Mouse (Mus musculus): ENCODE measurements around the gene Galnt2. TPM values are rescaled to one million over a fixed set of nuclear protein-coding genes. Genes with fewer than 3 reads are reported as not detected.

Galnt2 gene
- polyA plus RNA-seq, 1 experiment, result 11.5 TPM

GRCm38 (mm10) chr8:124193992-124194391 is 37.2 kb upstream of the Galnt2 start:
- 82% methylated on average over 5 of the region's 5 CpGs for WGBS
- Histone ChIP-seq H3K27ac (ENCODE audit: control insufficient read depth, insufficient read depth, low read depth, low read length, poor library complexity) (no peak overlapping the region), H3K4me3 (replicated peaks; ENCODE audit: control insufficient read depth, low read depth, low read length) (no peak overlapping the region), H3K4me1 (ENCODE audit: control insufficient read depth, insufficient read depth, low read length) (no peaks in the 10 kb centered on the region)
- no peak for TF ChIP-seq POLR2A (IDR thresholded peaks at IDR 0.05; ENCODE audit: borderline replicate concordance, control insufficient read depth, low read depth, low read length)
- no peak for TF ChIP-seq CTCF (IDR thresholded peaks at IDR 0.05; ENCODE audit: control insufficient read depth, insufficient read depth, low read length)

GRCm38 (mm10) chr8:124196195-124196594 is 35.0 kb upstream of the Galnt2 start:
- no peaks in the 10 kb centered on the region; the same call in 1 of the 2 replicates for H3K4me1 ChIP-seq (ENCODE audit: control insufficient read depth, insufficient read depth, low read length)
- H3K27ac ChIP-seq (ENCODE audit: control insufficient read depth, insufficient read depth, low read depth, low read length, poor library complexity), result no peak overlapping the region
- WGBS, result 66% methylated on average over 5 of the region's 5 CpGs
- TF ChIP-seq CTCF (IDR thresholded peaks at IDR 0.05; ENCODE audit: control insufficient read depth, insufficient read depth, low read length) (no peak), POLR2A (IDR thresholded peaks at IDR 0.05; ENCODE audit: borderline replicate concordance, control insufficient read depth, low read depth, low read length) (no peak)
- H3K4me3 ChIP-seq (replicated peaks; ENCODE audit: control insufficient read depth, low read depth, low read length), result no peak overlapping the region

- Histone ChIP-seq H3K4me3 (replicated peaks; ENCODE audit: control insufficient read depth, low read depth, low read length) (no peak overlapping the region), H3K27ac (ENCODE audit: control insufficient read depth, insufficient read depth, low read depth, low read length, poor library complexity) (no peak overlapping the region), H3K4me1 (ENCODE audit: control insufficient read depth, insufficient read depth, low read length) (no peaks in the 10 kb centered on the region; the same call in 1 of the 2 replicates)
- TF ChIP-seq POLR2A (IDR thresholded peaks at IDR 0.05; ENCODE audit: borderline replicate concordance, control insufficient read depth, low read depth, low read length), result no peak
- no peak for TF ChIP-seq CTCF (IDR thresholded peaks at IDR 0.05; ENCODE audit: control insufficient read depth, insufficient read depth, low read length)
- WGBS, result 69% methylated on average over 5 of the region's 5 CpGs
Observed at GRCm38 (mm10) chr8:124196797-124197196, 34.4 kb upstream of the Galnt2 start.

DNA sequence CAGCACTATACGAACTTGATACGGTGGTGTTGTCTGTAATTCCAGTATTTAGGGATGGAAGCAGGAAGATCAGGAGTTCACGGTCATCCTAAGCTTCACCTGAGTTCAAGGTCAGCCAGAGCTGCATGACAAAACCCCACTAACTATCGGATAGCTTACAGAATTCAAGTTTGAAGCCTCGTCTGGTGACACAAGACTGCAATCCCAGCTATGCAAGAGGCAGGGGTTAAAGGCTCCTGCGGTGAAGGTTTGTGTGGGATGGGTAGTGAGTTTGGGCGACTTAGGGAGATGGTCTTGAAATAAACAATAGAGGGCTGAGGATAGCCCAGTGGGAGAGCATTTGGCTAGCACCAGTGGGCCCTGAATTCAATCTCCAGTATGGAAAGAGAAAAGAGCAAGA is 33.0 kb upstream of the Galnt2 start:
- Histone ChIP-seq H3K27ac (ENCODE audit: control insufficient read depth, insufficient read depth, low read depth, low read length, poor library complexity) (no peak overlapping the region), H3K4me1 (ENCODE audit: control insufficient read depth, insufficient read depth, low read length) (no peaks in the 10 kb centered on the region; the same call in 1 of the 2 replicates), H3K4me3 (replicated peaks; ENCODE audit: control insufficient read depth, low read depth, low read length) (no peak overlapping the region)
- 80% methylated on average over 7 of the region's 7 CpGs for WGBS
- TF ChIP-seq POLR2A (IDR thresholded peaks at IDR 0.05; ENCODE audit: borderline replicate concordance, control insufficient read depth, low read depth, low read length) (no peak), CTCF (IDR thresholded peaks at IDR 0.05; ENCODE audit: control insufficient read depth, insufficient read depth, low read length) (no peak)

- no peak overlapping the region for H3K4me3 ChIP-seq (replicated peaks; ENCODE audit: control insufficient read depth, low read depth, low read length)
- no peaks in the 10 kb centered on the region; the same call in 1 of the 2 replicates for H3K4me1 ChIP-seq (ENCODE audit: control insufficient read depth, insufficient read depth, low read length)
- TF ChIP-seq POLR2A (IDR thresholded peaks at IDR 0.05; ENCODE audit: borderline replicate concordance, control insufficient read depth, low read depth, low read length) (no peak), CTCF (IDR thresholded peaks at IDR 0.05; ENCODE audit: control insufficient read depth, insufficient read depth, low read length) (no peak)
- H3K27ac ChIP-seq (ENCODE audit: control insufficient read depth, insufficient read depth, low read depth, low read length, poor library complexity), result no peak overlapping the region
- 38% methylated on average over 7 of the region's 7 CpGs for WGBS
Observed at GRCm38 (mm10) chr8:124200400-124200799, 30.8 kb upstream of the Galnt2 start.

- TF ChIP-seq POLR2A (IDR thresholded peaks at IDR 0.05; ENCODE audit: borderline replicate concordance, control insufficient read depth, low read depth, low read length) (no peak), CTCF (IDR thresholded peaks at IDR 0.05; ENCODE audit: control insufficient read depth, insufficient read depth, low read length) (no peak)
- Histone ChIP-seq H3K4me3 (replicated peaks; ENCODE audit: control insufficient read depth, low read depth, low read length) (no peak overlapping the region), H3K27ac (ENCODE audit: control insufficient read depth, insufficient read depth, low read depth, low read length, poor library complexity) (no peak overlapping the region), H3K4me1 (ENCODE audit: control insufficient read depth, insufficient read depth, low read length) (no peaks in the 10 kb centered on the region; the same call in 1 of the 2 replicates)
- WGBS, result 37% methylated on average over 8 of the region's 8 CpGs
Observed at GRCm38 (mm10) chr8:124201706-124202105, 29.5 kb upstream of the Galnt2 start.

DNA sequence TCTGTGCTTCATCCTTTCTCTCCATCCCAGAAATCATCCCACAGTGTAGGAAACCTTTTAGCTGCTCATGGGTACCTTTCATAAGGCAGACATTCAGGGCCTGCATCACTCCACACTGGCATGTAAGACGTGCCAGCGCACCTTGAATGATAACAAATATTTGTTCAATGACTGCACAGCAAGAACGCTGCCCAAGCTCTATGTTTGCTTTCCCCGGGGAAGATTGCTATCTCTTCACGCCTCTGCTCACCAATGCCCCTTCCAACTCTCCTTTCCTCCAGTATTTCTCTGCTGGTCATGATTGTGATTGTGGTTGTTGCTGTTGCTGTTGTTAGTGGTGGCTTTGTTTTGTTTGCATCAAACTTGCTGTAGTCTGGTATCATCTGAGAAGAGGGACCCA is 28.3 kb upstream of the Galnt2 start:
- H3K4me3 ChIP-seq (replicated peaks; ENCODE audit: control insufficient read depth, low read depth, low read length), result no peak overlapping the region
- H3K27ac ChIP-seq (ENCODE audit: control insufficient read depth, insufficient read depth, low read depth, low read length, poor library complexity), result no peak overlapping the region
- WGBS, result 85% methylated on average over 5 of the region's 5 CpGs
- TF ChIP-seq POLR2A (IDR thresholded peaks at IDR 0.05; ENCODE audit: borderline replicate concordance, control insufficient read depth, low read depth, low read length) (no peak), CTCF (IDR thresholded peaks at IDR 0.05; ENCODE audit: control insufficient read depth, insufficient read depth, low read length) (no peak)
- H3K4me1 ChIP-seq (ENCODE audit: control insufficient read depth, insufficient read depth, low read length), result no peaks in the 10 kb centered on the region; the same call in 1 of the 2 replicates

GRCm38 (mm10) chr8:124204001-124204601 is 27.1 kb upstream of the Galnt2 start:
- Histone ChIP-seq H3K4me3 (replicated peaks; ENCODE audit: control insufficient read depth, low read depth, low read length) (no peak overlapping the region), H3K4me1 (ENCODE audit: control insufficient read depth, insufficient read depth, low read length) (no peaks in the 10 kb centered on the region; the same call in 1 of the 2 replicates), H3K27ac (ENCODE audit: control insufficient read depth, insufficient read depth, low read depth, low read length, poor library complexity) (no peak overlapping the region)
- WGBS, result 87% methylated on average over 13 of the region's 13 CpGs
- TF ChIP-seq CTCF (IDR thresholded peaks at IDR 0.05; ENCODE audit: control insufficient read depth, insufficient read depth, low read length) (no peak), POLR2A (IDR thresholded peaks at IDR 0.05; ENCODE audit: borderline replicate concordance, control insufficient read depth, low read depth, low read length) (no peak)

All from bone marrow, adult 2 months (tissue).